Mouse (Mus musculus) urinary bladder, postnatal 0 days (tissue): ENCODE measurements around the gene Adrb1. TPM values are rescaled to one million over a fixed set of nuclear protein-coding genes. Genes with fewer than 3 reads are reported as not detected.

ENCODE experiments used
- polyA plus RNA-seq: library from polyadenylated mRNA; unstranded; fragments of >200 nt; fragmentation: Nextera tagmentation; extraction: Ambion mirVana; gene quantifications from 2 replicates; pipeline ENCODE4 v1.2.1, GENCODE M21; 2015

Adrb1 gene
- polyA plus RNA-seq: 0.62 and 0.66 TPM in 2 replicates

GRCm38 (mm10) chr19:56721387-56722211, at the start of gene Adrb1:
TSS of gene Adrb1 (plus strand) at chr19:56722199.

Other genes with a start within 250 kb of the Adrb1 start
- 8.5 and 9.3 TPM in 2 replicates for gene Dclre1a, start 174.0 kb upstream of the Adrb1 start, polyA plus RNA-seq
- 7.7 and 9.5 TPM in 2 replicates for gene Nhlrc2, start 173.9 kb upstream of the Adrb1 start, polyA plus RNA-seq
- gene Ccdc186, start 100.0 kb downstream of the Adrb1 start, polyA plus RNA-seq: 15.3 and 16.8 TPM in 2 replicates
- gene Tdrd1, start 104.0 kb downstream of the Adrb1 start, polyA plus RNA-seq: 0.10 and 0.21 TPM in 2 replicates
- 0.07 and 0.10 TPM in 2 replicates for gene Vwa2, start 152.1 kb downstream of the Adrb1 start, polyA plus RNA-seq